Mouse (Mus musculus) lung, embryonic 16.5 days (tissue): Measurements from ENCODE around the gene Nrd1. TPM values are rescaled to one million over a fixed set of nuclear protein-coding genes. Genes with fewer than 3 reads are reported as not detected.

Experiments
- ATAC-seq: fragments of 200-750 bp; cut with Nextera tagmentation; 2 replicates; pipeline ENCODE4 v1.8.0; 2017; ENCODE audit warnings: low read depth, mild to moderate bottlenecking, moderate library complexity
- H3K27ac ChIP-seq: fragments of 300-500 bp; sonication (generic); 2 replicates; pipeline ENCODE4 v1.5.1; 2014; ENCODE audit warnings: mild to moderate bottlenecking, control low read depth, low read length
- H3K27me3 ChIP-seq: fragments of 300-500 bp; sonication (generic); 2 replicates; pipeline ENCODE4 v1.6.1; 2014; ENCODE audit warnings: low read depth, low read length, mixed read lengths; ENCODE audit not compliant: control insufficient read depth, insufficient read depth
- H3K36me3 ChIP-seq: fragments of 300-500 bp; sonication (generic); 2 replicates; pipeline ENCODE4 v1.6.1; 2014; ENCODE audit warnings: low read length; ENCODE audit not compliant: control insufficient read depth, insufficient read depth
- H3K4me1 ChIP-seq: fragments of 300-500 bp; sonication (generic); replicated peaks from 2 replicates; pipeline ENCODE4 v1.6.1; 2014; ENCODE audit warnings: low read length, mixed read lengths; ENCODE audit not compliant: control insufficient read depth, insufficient read depth
- H3K4me2 ChIP-seq: fragments of 300-500 bp; sonication (generic); 2 replicates; pipeline ENCODE4 v1.6.1; 2014; ENCODE audit warnings: low read depth, low read length, control low read depth
- H3K4me3 ChIP-seq: fragments of 300-500 bp; sonication (generic); 2 replicates; pipeline ENCODE4 v1.5.1; 2014; ENCODE audit warnings: mild to moderate bottlenecking, low read length, control low read depth
- H3K9ac ChIP-seq: fragments of 300-500 bp; sonication (generic); 2 replicates; pipeline ENCODE4 v1.6.1; 2014; ENCODE audit warnings: low read length, control low read depth
- H3K9me3 ChIP-seq: fragments of 300-500 bp; sonication (generic); 2 replicates; pipeline ENCODE4 v1.6.1; 2016; ENCODE audit warnings: low read length; ENCODE audit not compliant: control insufficient read depth
- WGBS: fragments of 180-500 bp; shearing (Covaris S2); extraction: QIAGEN DNeasy Blood & Tissue Kit; methylation state at CpG from one replicate; pipeline ENCODE4 v1.1.7; 2014; 5-methylcytosine and 5-hydroxymethylcytosine counted together
- polyA plus RNA-seq: library from polyadenylated mRNA; unstranded; fragments of >200 nt; fragmentation: Nextera tagmentation; extraction: Ambion mirVana; gene quantifications from 2 replicates; pipeline ENCODE4 v1.2.1, GENCODE M21; 2015

Nrd1 gene
- polyA plus RNA-seq, 1 experiment from 2014 or later, result 57.4 TPM

- ATAC-seq, result no peak
- peaks cover 6% of the 10 kb centered on the region; the same call in 1 of the 2 replicates for H3K36me3 ChIP-seq
- WGBS, result 62% methylated on average over 7 of the region's 7 CpGs
- H3K27ac ChIP-seq, result no peak overlapping the region
- H3K4me3 ChIP-seq, result no peak overlapping the region
- H3K4me2 ChIP-seq, result no peak overlapping the region
- no peaks in the 10 kb centered on the region for H3K4me1 ChIP-seq
- H3K9me3 ChIP-seq, result no peaks in the 10 kb centered on the region
- H3K9ac ChIP-seq, result no peak overlapping the region
- H3K27me3 ChIP-seq, result no peaks in the 10 kb centered on the region
These were observed 17.0 kb downstream of the Nrd1 start for GRCm38 (mm10) chr4:109017441-109017840.

DNA sequence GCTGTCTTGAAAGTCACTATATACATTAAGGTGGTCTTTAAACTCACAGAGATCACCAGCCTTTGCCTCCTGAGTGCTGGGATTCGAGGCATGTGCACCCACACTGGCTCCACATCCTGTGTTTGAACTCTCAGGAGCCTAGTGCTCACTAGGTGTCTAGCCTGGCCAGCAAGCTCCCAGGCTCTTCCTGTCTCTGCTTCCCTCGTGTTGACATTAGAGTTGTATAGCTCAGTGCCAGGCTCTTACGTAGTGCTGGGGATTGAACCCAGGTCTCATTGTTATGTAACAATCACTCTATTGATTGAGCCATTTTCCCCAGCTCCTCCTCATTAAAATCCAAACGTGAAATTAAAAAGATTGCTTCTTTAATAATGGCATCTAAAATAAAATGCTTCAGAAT is 18.8 kb downstream of the Nrd1 start:
- no peaks in the 10 kb centered on the region for H3K27me3 ChIP-seq
- H3K9ac ChIP-seq, result no peak overlapping the region
- no peak overlapping the region for H3K4me2 ChIP-seq
- H3K9me3 ChIP-seq, result no peaks in the 10 kb centered on the region
- no peak overlapping the region for H3K27ac ChIP-seq
- no peak for ATAC-seq
- H3K36me3 ChIP-seq, result peaks cover 9% of the 10 kb centered on the region; the same call in 1 of the 2 replicates
- WGBS, result 70% methylated on average over 4 of the region's 4 CpGs
- no peaks in the 10 kb centered on the region for H3K4me1 ChIP-seq
- H3K4me3 ChIP-seq, result no peak overlapping the region

DNA sequence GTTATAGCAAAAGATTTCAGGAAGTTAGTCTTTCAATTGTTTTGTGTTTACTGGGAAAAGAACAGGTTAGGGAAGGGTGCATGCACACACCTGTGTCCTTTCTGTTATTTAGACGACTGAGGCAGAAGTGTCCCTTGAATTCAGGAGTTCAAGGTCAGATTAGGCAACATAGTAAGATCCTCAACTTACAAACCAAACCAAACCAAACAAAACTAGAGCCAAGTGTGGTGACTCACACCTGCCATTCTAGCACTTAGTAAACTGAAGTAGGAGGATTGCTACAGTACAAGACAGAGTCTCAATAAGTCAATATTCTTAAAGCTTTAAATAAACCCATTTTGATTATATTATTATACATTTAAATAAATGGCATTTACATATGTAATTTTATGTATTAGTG is 21.5 kb downstream of the Nrd1 start:
- H3K9ac ChIP-seq, result no peak overlapping the region
- no peaks in the 10 kb centered on the region for H3K27me3 ChIP-seq
- no peaks in the 10 kb centered on the region for H3K4me1 ChIP-seq
- no peak overlapping the region for H3K4me2 ChIP-seq
- H3K36me3 ChIP-seq, result peaks cover 9% of the 10 kb centered on the region; the same call in 1 of the 2 replicates
- no peaks in the 10 kb centered on the region for H3K9me3 ChIP-seq
- 50% methylated on average over 1 of the region's 1 CpGs for WGBS
- ATAC-seq, result no peak
- no peak overlapping the region for H3K4me3 ChIP-seq
- H3K27ac ChIP-seq, result no peak overlapping the region

GRCm38 (mm10) chr4:109025061-109025460 is 24.6 kb downstream of the Nrd1 start:
- H3K36me3 ChIP-seq, result peaks cover 14% of the 10 kb centered on the region
- H3K9me3 ChIP-seq, result no peaks in the 10 kb centered on the region
- H3K4me1 ChIP-seq, result no peaks in the 10 kb centered on the region
- no peak overlapping the region for H3K9ac ChIP-seq
- H3K4me3 ChIP-seq, result no peak overlapping the region
- no peak overlapping the region for H3K27ac ChIP-seq
- WGBS, result 68% methylated on average over 3 of the region's 3 CpGs
- no peak overlapping the region for H3K4me2 ChIP-seq
- no peak for ATAC-seq
- no peaks in the 10 kb centered on the region for H3K27me3 ChIP-seq

DNA sequence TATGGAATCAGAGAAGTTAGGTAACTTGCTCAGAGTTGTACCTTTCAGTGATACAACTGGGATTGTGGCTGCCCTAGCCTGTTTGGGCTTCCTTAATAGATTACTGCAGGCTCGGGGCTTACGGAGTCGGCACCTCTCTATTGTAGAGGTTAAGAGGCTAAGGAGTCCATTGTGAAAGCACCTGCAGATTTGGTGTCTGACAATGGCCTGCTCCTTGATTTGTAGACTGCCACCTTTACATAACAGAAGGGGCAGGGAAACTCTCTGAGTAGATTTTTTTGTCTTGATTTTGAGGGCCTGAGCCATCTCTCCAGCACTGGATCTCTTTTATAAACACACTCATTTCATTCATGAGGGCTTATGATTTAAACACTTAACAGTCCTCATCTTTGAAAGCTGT is 26.1 kb downstream of the Nrd1 start:
- 85% methylated on average over 3 of the region's 3 CpGs for WGBS
- no peak overlapping the region for H3K9ac ChIP-seq
- no peak overlapping the region for H3K27ac ChIP-seq
- H3K27me3 ChIP-seq, result no peaks in the 10 kb centered on the region
- no peak overlapping the region for H3K4me2 ChIP-seq
- H3K4me1 ChIP-seq, result no peaks in the 10 kb centered on the region
- H3K4me3 ChIP-seq, result no peak overlapping the region
- H3K9me3 ChIP-seq, result no peaks in the 10 kb centered on the region
- no peak for ATAC-seq
- peaks cover 19% of the 10 kb centered on the region for H3K36me3 ChIP-seq

GRCm38 (mm10) chr4:109029857-109030256 is 29.4 kb downstream of the Nrd1 start:
- H3K27me3 ChIP-seq, result no peaks in the 10 kb centered on the region
- peaks cover 27% of the 10 kb centered on the region for H3K36me3 ChIP-seq
- WGBS, result 96% methylated on average over 2 of the region's 2 CpGs
- H3K4me3 ChIP-seq, result no peak overlapping the region
- ATAC-seq, result no peak
- no peak overlapping the region for H3K27ac ChIP-seq
- no peaks in the 10 kb centered on the region for H3K4me1 ChIP-seq
- H3K9ac ChIP-seq, result no peak overlapping the region
- H3K4me2 ChIP-seq, result no peak overlapping the region
- H3K9me3 ChIP-seq, result no peaks in the 10 kb centered on the region

GRCm38 (mm10) chr4:109030266-109030665 is 29.8 kb downstream of the Nrd1 start:
- WGBS, result 94% methylated on average over 2 of the region's 2 CpGs
- H3K27ac ChIP-seq, result no peak overlapping the region
- no peak for ATAC-seq

DNA sequence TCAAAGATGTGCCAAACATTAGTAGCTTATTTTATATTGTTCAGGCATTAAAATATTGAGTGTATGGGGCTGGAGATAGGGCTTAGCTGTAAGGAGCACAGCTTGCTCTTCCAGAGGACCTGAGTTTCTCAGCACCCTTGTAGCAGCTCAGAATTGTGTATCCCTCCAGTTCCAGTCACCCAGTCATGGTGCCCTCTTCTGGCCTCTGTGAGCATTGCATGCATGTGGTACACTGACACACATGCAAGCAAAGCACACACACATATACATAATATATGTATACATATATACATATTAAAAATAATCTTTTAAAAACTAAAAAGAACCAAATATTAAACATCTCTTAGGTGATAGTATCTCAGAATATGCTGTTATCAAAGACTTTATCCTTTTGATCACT is 35.9 kb downstream of the Nrd1 start:
- no peaks in the 10 kb centered on the region for H3K4me1 ChIP-seq
- H3K27ac ChIP-seq, result no peak overlapping the region
- H3K27me3 ChIP-seq, result no peaks in the 10 kb centered on the region
- no peak overlapping the region for H3K9ac ChIP-seq
- no peaks in the 10 kb centered on the region for H3K9me3 ChIP-seq
- peaks cover 32% of the 10 kb centered on the region for H3K36me3 ChIP-seq
- no peak overlapping the region for H3K4me2 ChIP-seq
- ATAC-seq, result no peak
- no peak overlapping the region for H3K4me3 ChIP-seq

More at GRCm38 (mm10) chr4:109030266-109030665, 29.8 kb downstream of the Nrd1 start:
- no peak overlapping the region for H3K4me3 ChIP-seq
- no peaks in the 10 kb centered on the region for H3K27me3 ChIP-seq
- H3K4me2 ChIP-seq, result no peak overlapping the region
- peaks cover 27% of the 10 kb centered on the region for H3K36me3 ChIP-seq
- H3K9me3 ChIP-seq, result no peaks in the 10 kb centered on the region
- H3K9ac ChIP-seq, result no peak overlapping the region
- no peaks in the 10 kb centered on the region for H3K4me1 ChIP-seq

GRCm38 (mm10) chr4:109042739-109043138 is 42.3 kb downstream of the Nrd1 start:
- Histone ChIP-seq H3K9ac (no peak overlapping the region), H3K4me2 (no peak overlapping the region), H3K4me1 (no peaks in the 10 kb centered on the region), H3K9me3 (no peaks in the 10 kb centered on the region), H3K27me3 (no peaks in the 10 kb centered on the region), H3K4me3 (no peak overlapping the region), H3K27ac (no peak overlapping the region), H3K36me3 (peaks cover 52% of the 10 kb centered on the region)
- 70% methylated on average over 4 of the region's 4 CpGs for WGBS
- ATAC-seq, result no peak

- no peak overlapping the region for H3K4me2 ChIP-seq
- no peak overlapping the region for H3K4me3 ChIP-seq
- ATAC-seq, result no peak
- no peaks in the 10 kb centered on the region for H3K4me1 ChIP-seq
- no peak overlapping the region for H3K9ac ChIP-seq
- H3K36me3 ChIP-seq, result peaks cover 53% of the 10 kb centered on the region
- 77% methylated on average over 5 of the region's 5 CpGs for WGBS
- H3K9me3 ChIP-seq, result no peaks in the 10 kb centered on the region
- no peak overlapping the region for H3K27ac ChIP-seq
- no peaks in the 10 kb centered on the region for H3K27me3 ChIP-seq
These were observed 42.8 kb downstream of the Nrd1 start for GRCm38 (mm10) chr4:109043294-109043693.
